Mouse (Mus musculus): Measurements from ENCODE around the gene Zkscan16. TPM values are rescaled to one million over a fixed set of nuclear protein-coding genes. Genes with fewer than 3 reads are reported as not detected.

Gene Zkscan16
- polyA plus RNA-seq, 1 experiment: 8.1 TPM

GRCm38 (mm10) chr4:58927661-58928060 lies 15.8 kb upstream of the Zkscan16 start:
- Histone ChIP-seq H3K27me3 (ENCODE audit: control insufficient read depth, insufficient read depth, low read length) (no peaks in the 10 kb centered on the region), H3K4me1 (ENCODE audit: control insufficient read depth, insufficient read depth, low read length) (no peaks in the 10 kb centered on the region), H3K4me3 (replicated peaks; ENCODE audit: insufficient read depth, low read depth, low read length) (no peak overlapping the region), H3K27ac (ENCODE audit: insufficient read depth, low read length) (no peak overlapping the region)
- TF ChIP-seq CTCF (IDR thresholded peaks at IDR 0.05; ENCODE audit: borderline replicate concordance, insufficient read depth, low read depth, low read length) (peak; percentile 16; the same call in 1 of the 2 replicates), POLR2A (IDR thresholded peaks at IDR 0.05; ENCODE audit: borderline replicate concordance, insufficient read depth, low read length) (no peak)
- WGBS: 60% methylated on average over 3 of the region's 3 CpGs
- no peak for DNase-seq

DNA sequence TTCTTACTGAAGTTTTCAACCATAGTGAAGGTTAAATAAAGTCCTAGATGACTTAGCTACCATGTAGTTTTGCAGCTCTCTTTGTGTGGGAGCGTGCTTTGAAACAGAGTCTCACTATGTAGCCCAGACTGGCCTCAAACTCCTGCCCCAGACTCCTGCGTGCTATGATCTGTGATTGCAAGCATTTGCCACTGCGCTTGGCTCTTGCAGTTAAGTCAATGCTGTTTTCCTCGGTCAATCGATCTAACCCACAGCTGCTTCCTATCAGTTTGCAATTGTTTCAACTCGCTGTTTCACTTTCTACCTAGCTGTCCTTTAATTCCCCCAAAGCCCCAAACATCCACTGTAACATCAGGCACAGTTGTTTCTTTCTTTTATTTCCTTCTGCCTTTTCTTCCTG lies 10.9 kb upstream of the Zkscan16 start:
- Histone ChIP-seq H3K4me1 (ENCODE audit: control insufficient read depth, insufficient read depth, low read length) (peaks cover 3% of the 10 kb centered on the region), H3K27me3 (ENCODE audit: control insufficient read depth, insufficient read depth, low read length) (no peaks in the 10 kb centered on the region), H3K27ac (ENCODE audit: insufficient read depth, low read length) (no peak overlapping the region), H3K4me3 (replicated peaks; ENCODE audit: insufficient read depth, low read depth, low read length) (no peak overlapping the region)
- DNase-seq: no peak
- TF ChIP-seq POLR2A (IDR thresholded peaks at IDR 0.05; ENCODE audit: borderline replicate concordance, insufficient read depth, low read length) (no peak), CTCF (IDR thresholded peaks at IDR 0.05; ENCODE audit: borderline replicate concordance, insufficient read depth, low read depth, low read length) (no peak)
- 91% methylated on average over 6 of the region's 6 CpGs for WGBS

- peaks cover 3% of the 10 kb centered on the region for H3K4me1 ChIP-seq (ENCODE audit: control insufficient read depth, insufficient read depth, low read length)
- TF ChIP-seq CTCF (IDR thresholded peaks at IDR 0.05; ENCODE audit: borderline replicate concordance, insufficient read depth, low read depth, low read length) (no peak), POLR2A (IDR thresholded peaks at IDR 0.05; ENCODE audit: borderline replicate concordance, insufficient read depth, low read length) (no peak)
- H3K27me3 ChIP-seq (ENCODE audit: control insufficient read depth, insufficient read depth, low read length): no peaks in the 10 kb centered on the region
- WGBS: 71% methylated on average over 4 of the region's 4 CpGs
- no peak for DNase-seq
- no peak overlapping the region for H3K4me3 ChIP-seq (replicated peaks; ENCODE audit: insufficient read depth, low read depth, low read length)
- no peak overlapping the region for H3K27ac ChIP-seq (ENCODE audit: insufficient read depth, low read length)
Observed at GRCm38 (mm10) chr4:58934308-58934707, 9.1 kb upstream of the Zkscan16 start.

- Histone ChIP-seq H3K27me3 (ENCODE audit: control insufficient read depth, insufficient read depth, low read length) (no peaks in the 10 kb centered on the region), H3K4me3 (replicated peaks; ENCODE audit: insufficient read depth, low read depth, low read length) (no peak overlapping the region), H3K4me1 (ENCODE audit: control insufficient read depth, insufficient read depth, low read length) (peaks cover 3% of the 10 kb centered on the region), H3K27ac (ENCODE audit: insufficient read depth, low read length) (no peak overlapping the region)
- 18% methylated on average over 15 of the region's 15 CpGs for WGBS
- DNase-seq: peak; percentile 65 to 82
- TF ChIP-seq CTCF (IDR thresholded peaks at IDR 0.05; ENCODE audit: borderline replicate concordance, insufficient read depth, low read depth, low read length) (peak; percentile 34; the same call in 1 of the 2 replicates), POLR2A (IDR thresholded peaks at IDR 0.05; ENCODE audit: borderline replicate concordance, insufficient read depth, low read length) (no peak)
Observed at GRCm38 (mm10) chr4:58934746-58935476, 8.5 kb upstream of the Zkscan16 start.

- Histone ChIP-seq H3K27me3 (ENCODE audit: control insufficient read depth, insufficient read depth, low read length) (no peaks in the 10 kb centered on the region), H3K4me3 (replicated peaks; ENCODE audit: insufficient read depth, low read depth, low read length) (no peak overlapping the region), H3K27ac (ENCODE audit: insufficient read depth, low read length) (no peak overlapping the region), H3K4me1 (ENCODE audit: control insufficient read depth, insufficient read depth, low read length) (peaks cover 3% of the 10 kb centered on the region)
- TF ChIP-seq CTCF (IDR thresholded peaks at IDR 0.05; ENCODE audit: borderline replicate concordance, insufficient read depth, low read depth, low read length) (no peak), POLR2A (IDR thresholded peaks at IDR 0.05; ENCODE audit: borderline replicate concordance, insufficient read depth, low read length) (no peak)
- WGBS: 57% methylated on average over 3 of the region's 3 CpGs
- DNase-seq: no peak
Observed at GRCm38 (mm10) chr4:58935846-58936245, 7.6 kb upstream of the Zkscan16 start.

GRCm38 (mm10) chr4:58941638-58942037 lies 1.8 kb upstream of the Zkscan16 start:
- no peaks in the 10 kb centered on the region for H3K27me3 ChIP-seq (ENCODE audit: control insufficient read depth, insufficient read depth, low read length)
- H3K4me3 ChIP-seq (replicated peaks; ENCODE audit: insufficient read depth, low read depth, low read length): no peak overlapping the region
- peaks cover 5% of the 10 kb centered on the region; the same call in 1 of the 2 replicates for H3K4me1 ChIP-seq (ENCODE audit: control insufficient read depth, insufficient read depth, low read length)
- no peak overlapping the region for H3K27ac ChIP-seq (ENCODE audit: insufficient read depth, low read length)
- TF ChIP-seq CTCF (IDR thresholded peaks at IDR 0.05; ENCODE audit: borderline replicate concordance, insufficient read depth, low read depth, low read length) (no peak), POLR2A (IDR thresholded peaks at IDR 0.05; ENCODE audit: borderline replicate concordance, insufficient read depth, low read length) (no peak)
- no peak for DNase-seq

DNA sequence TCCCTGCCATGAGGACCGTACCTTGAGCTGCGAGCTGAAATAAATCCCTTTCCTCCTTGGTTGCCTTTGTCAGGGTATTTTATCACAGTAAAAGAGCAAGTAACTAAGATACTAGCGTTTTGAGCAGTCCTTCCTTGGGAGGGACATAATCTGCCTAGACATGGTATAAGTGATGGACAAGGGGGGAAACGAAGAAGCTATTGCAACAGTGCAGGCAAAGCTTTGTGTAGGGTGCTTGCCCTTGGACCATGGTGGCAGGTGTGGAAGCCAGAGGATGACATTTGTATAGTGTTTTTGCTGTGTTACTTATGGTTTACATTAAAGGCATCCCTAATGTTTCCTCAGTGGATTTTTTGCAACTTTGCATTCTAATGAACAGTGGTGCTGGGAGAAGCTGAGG lies 486 bp upstream of the Zkscan16 start:
- 85% methylated on average over 4 of the region's 4 CpGs for WGBS

DNA sequence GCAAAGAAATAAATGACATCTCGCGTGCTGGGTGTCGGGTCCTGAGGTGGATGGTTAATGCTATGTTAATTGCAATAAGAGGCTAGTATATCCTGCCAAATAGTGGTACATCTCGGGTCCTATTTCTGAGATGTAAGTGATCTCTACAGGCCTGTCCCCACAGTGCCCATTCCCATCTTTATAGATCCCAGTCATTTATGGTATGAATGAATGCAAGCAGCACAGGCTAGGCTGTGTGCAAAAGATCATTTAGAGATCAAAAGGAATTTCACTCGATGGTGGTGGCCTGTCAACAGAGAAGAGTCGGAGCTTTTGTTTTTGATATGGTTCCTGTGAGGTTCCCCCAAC lies 752 bp downstream of the Zkscan16 start:
- H3K27ac ChIP-seq (ENCODE audit: insufficient read depth, low read length): no peak overlapping the region

More for the DNA sequence above, 486 bp upstream of the Zkscan16 start:
- TF ChIP-seq POLR2A (IDR thresholded peaks at IDR 0.05; ENCODE audit: borderline replicate concordance, insufficient read depth, low read length) (no peak), CTCF (IDR thresholded peaks at IDR 0.05; ENCODE audit: borderline replicate concordance, insufficient read depth, low read depth, low read length) (no peak)
- Histone ChIP-seq H3K4me1 (ENCODE audit: control insufficient read depth, insufficient read depth, low read length) (peaks cover 5% of the 10 kb centered on the region; the same call in 1 of the 2 replicates), H3K4me3 (replicated peaks; ENCODE audit: insufficient read depth, low read depth, low read length) (peak overlapping the region; percentile 92), H3K27me3 (ENCODE audit: control insufficient read depth, insufficient read depth, low read length) (no peaks in the 10 kb centered on the region), H3K27ac (ENCODE audit: insufficient read depth, low read length) (no peak overlapping the region; the same call in 1 of the 2 replicates)
- no peak for DNase-seq

More for the DNA sequence above, 752 bp downstream of the Zkscan16 start:
- TF ChIP-seq POLR2A (IDR thresholded peaks at IDR 0.05; ENCODE audit: borderline replicate concordance, insufficient read depth, low read length): no peak
- TF ChIP-seq CTCF (IDR thresholded peaks at IDR 0.05; ENCODE audit: borderline replicate concordance, insufficient read depth, low read depth, low read length): no peak
- WGBS: 21% methylated on average over 6 of the region's 6 CpGs
- Histone ChIP-seq H3K27me3 (ENCODE audit: control insufficient read depth, insufficient read depth, low read length) (no peaks in the 10 kb centered on the region), H3K4me1 (ENCODE audit: control insufficient read depth, insufficient read depth, low read length) (peaks cover 5% of the 10 kb centered on the region; the same call in 1 of the 2 replicates), H3K4me3 (replicated peaks; ENCODE audit: insufficient read depth, low read depth, low read length) (peak overlapping the region; percentile 92)
- DNase-seq: no peak
